10 mouse cellular contexts compared by ENCODE assay signal in the genomic region with DNA sequence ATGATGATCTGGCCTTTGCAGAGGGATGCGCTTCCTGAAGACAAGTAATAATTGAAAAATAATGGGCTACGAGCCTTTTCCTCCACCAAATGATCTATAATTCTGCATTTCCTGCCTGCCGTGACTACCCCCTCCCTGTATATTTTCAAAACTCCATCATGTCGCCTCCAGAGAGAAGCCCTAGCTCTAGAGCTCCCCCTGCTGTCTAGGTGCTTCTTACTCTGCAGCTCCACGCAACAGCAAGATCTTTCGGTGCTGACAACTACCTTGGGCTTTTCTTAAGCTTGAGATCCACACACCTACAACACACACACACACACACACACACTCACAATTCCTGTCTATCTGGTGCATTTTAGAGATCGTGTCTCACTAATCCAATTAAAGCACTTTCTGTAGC. TPM values are rescaled to one million over a fixed set of nuclear protein-coding genes. Genes with fewer than 3 reads are reported as not detected.
DNase-seq lines count a peak whose midpoint lies in the region; ATAC-seq and TF ChIP-seq lines count a peak whose summit lies in the region.
"Had no signal": no experiment of that assay in that cellular context is flagged by ENCODE, and none has a peak within 500 bp of the region (broad histone marks: within the 10 kb centered on the region; RNA-seq: fewer than 3 reads in every experiment).

No protein-coding gene starts in this region.

- no peaks in the 10 kb centered on the region for H3K9me3 ChIP-seq in hindbrain, postnatal 0 days (ENCODE audit: low read length)
- H3K9me3 ChIP-seq in hindbrain, embryonic 16.5 days (ENCODE audit: control insufficient read depth, low read length), result no peaks in the 10 kb centered on the region
- H3K9me3 ChIP-seq in ES-Bruce4 (replicated peaks; ENCODE audit: control insufficient read depth, insufficient read depth, low read length, poor library complexity, severe bottlenecking), result no peaks in the 10 kb centered on the region
- H3K9me3 ChIP-seq: neural tube, embryonic 13.5 days had no signal

- no peaks in the 10 kb centered on the region for H3K27me3 ChIP-seq in hindbrain, postnatal 0 days (ENCODE audit: insufficient read depth, low read length)
- no peaks in the 10 kb centered on the region for H3K27me3 ChIP-seq in hindbrain, embryonic 16.5 days (replicated peaks; ENCODE audit: control insufficient read depth, insufficient read depth, low read length)
- no peaks in the 10 kb centered on the region for H3K27me3 ChIP-seq in ES-Bruce4 (ENCODE audit: control insufficient read depth, insufficient read depth, low read length, poor library complexity, severe bottlenecking)
- H3K27me3 ChIP-seq: neural tube, embryonic 13.5 days had no signal

- H3K4me2 ChIP-seq in hindbrain, postnatal 0 days (ENCODE audit: low read depth, low read length), result no peak overlapping the region
- H3K4me2 ChIP-seq in hindbrain, embryonic 16.5 days (ENCODE audit: low read length), result no peak overlapping the region
- H3K4me2 ChIP-seq: neural tube, embryonic 13.5 days had no signal

- TF ChIP-seq POLR2A in ES-Bruce4 (IDR thresholded peaks at IDR 0.05; ENCODE audit: insufficient read depth, low read length), result no peak

- no peaks in the 10 kb centered on the region for H3K36me3 ChIP-seq in hindbrain, postnatal 0 days (ENCODE audit: insufficient read depth, low read length)
- no peaks in the 10 kb centered on the region for H3K36me3 ChIP-seq in hindbrain, embryonic 16.5 days (ENCODE audit: control insufficient read depth, insufficient read depth, low read length)
- no peaks in the 10 kb centered on the region for H3K36me3 ChIP-seq in ES-Bruce4 (ENCODE audit: control insufficient read depth, insufficient read depth, low read length, poor library complexity, severe bottlenecking)
- H3K36me3 ChIP-seq: neural tube, embryonic 13.5 days had no signal

- H3K27ac ChIP-seq in hindbrain, postnatal 0 days, result no peak overlapping the region; the same call in 1 of the 2 replicates
- H3K27ac ChIP-seq in hindbrain, embryonic 16.5 days (ENCODE audit: low read depth, low read length), result no peak overlapping the region
- H3K27ac ChIP-seq in ES-Bruce4 (ENCODE audit: insufficient read depth, low read length), result no peak overlapping the region
- H3K27ac ChIP-seq: neural tube, embryonic 13.5 days had no signal

- H3K4me1 ChIP-seq in hindbrain, postnatal 0 days (ENCODE audit: insufficient read depth, low read length), result no peaks in the 10 kb centered on the region
- no peaks in the 10 kb centered on the region for H3K4me1 ChIP-seq in hindbrain, embryonic 16.5 days (ENCODE audit: control insufficient read depth, insufficient read depth, low read depth, low read length)
- no peaks in the 10 kb centered on the region for H3K4me1 ChIP-seq in ES-Bruce4 (ENCODE audit: control insufficient read depth, insufficient read depth, low read length)
- H3K4me1 ChIP-seq: neural tube, embryonic 13.5 days had no signal

- ATAC-seq in hindbrain, postnatal 0 days, result no peak
- no peak for ATAC-seq in hindbrain, embryonic 16.5 days

- TF ChIP-seq CTCF in hindbrain, postnatal 0 days (IDR thresholded peaks at IDR 0.05; ENCODE audit: low read depth), result peak; percentile 66
- peak; percentile 53 for TF ChIP-seq CTCF in ES-Bruce4 (IDR thresholded peaks at IDR 0.05; ENCODE audit: low read depth, low read length)

- H3K9ac ChIP-seq in hindbrain, postnatal 0 days (replicated peaks; ENCODE audit: low read length), result no peak overlapping the region
- H3K9ac ChIP-seq in hindbrain, embryonic 16.5 days (ENCODE audit: low read depth, low read length), result no peak overlapping the region
- H3K9ac ChIP-seq in ES-Bruce4 (ENCODE audit: low read depth, poor library complexity, severe bottlenecking), result no peak overlapping the region
- H3K9ac ChIP-seq: neural tube, embryonic 13.5 days had no signal

- 59% methylated on average over 7 of the region's 7 CpGs for WGBS in hindbrain, postnatal 0 days
- 58% methylated on average over 7 of the region's 7 CpGs for WGBS in hindbrain, embryonic 16.5 days

- H3K4me3 ChIP-seq in hindbrain, postnatal 0 days (ENCODE audit: low read length), result no peak overlapping the region
- no peak overlapping the region for H3K4me3 ChIP-seq in hindbrain, embryonic 16.5 days (ENCODE audit: low read length)
- H3K4me3 ChIP-seq in ES-Bruce4 (ENCODE audit: low read depth, low read length), result no peak overlapping the region
- H3K4me3 ChIP-seq: erythroblast, embryonic 14.5 days; neural tube, embryonic 13.5 days had no signal

- peak; percentile 66 for DNase-seq in hindbrain, postnatal 0 days (ENCODE audit: low spot score)
- DNase-seq in c-Kit-negative CD71-positive TER-119-positive erythroid progenitor cells, embryonic 14.5 days (ENCODE audit: low read depth, low spot score), result peak; percentile 8
- DNase-seq in gastrocnemius, postnatal 25 days, result peak; percentile 19
- peak; percentile 77 to 86 for DNase-seq in left cerebral cortex, adult 18-20 months (ENCODE audit: low spot score in 2 of 2)
- DNase-seq in natural killer cell, adult 2 months (ENCODE audit: low spot score in 2 of 2), result peak; percentile 19 to 57
- DNase-seq in thymus, postnatal 14 days, result peak; percentile 74

- no peak for TF ChIP-seq EP300 in ES-Bruce4 (IDR thresholded peaks at IDR 0.05; ENCODE audit: insufficient read depth, low read depth, low read length)

RNA-seq across cellular contexts. Expression of gene Enkur, which starts 17.6 kb away (rescaled TPM):
- 0.68 and 1.8 TPM in 2 replicates for total RNA-seq in hindbrain, postnatal 0 days (2014; rRNA removed)
- polyA plus RNA-seq in hindbrain, postnatal 0 days (2015; fragmentation: Nextera tagmentation; extraction: Ambion mirVana), result 6.4 and 7.5 TPM in 2 replicates
- polyA plus RNA-seq in hindbrain, embryonic 16.5 days (2015; fragmentation: Nextera tagmentation; extraction: Ambion mirVana), result 4.6 and 5.3 TPM in 2 replicates
- 2.1 and 3.2 TPM in 2 replicates for polyA plus RNA-seq in ES-Bruce4 (2011; ENCODE audit: insufficient read depth, insufficient read length, low read depth, missing spikeins)
- total RNA-seq in gastrocnemius, postnatal 25 days (2021), result under 1 TPM; 0.31 to 0.96 TPM
- total RNA-seq in left cerebral cortex, adult 18-20 months (2021), result 1 to 10 TPM; 4.8 to 4.9 TPM
- polyA plus RNA-seq: erythroblast, embryonic 14.5 days had no signal

RNA-seq across cellular contexts. Expression of gene Thnsl1, which starts 17.9 kb away (rescaled TPM):
- total RNA-seq in hindbrain, postnatal 0 days (2014; rRNA removed), result 11.2 and 16.2 TPM in 2 replicates
- 15.6 and 17.5 TPM in 2 replicates for polyA plus RNA-seq in hindbrain, postnatal 0 days (2015; fragmentation: Nextera tagmentation; extraction: Ambion mirVana)
- polyA plus RNA-seq in hindbrain, embryonic 16.5 days (2015; fragmentation: Nextera tagmentation; extraction: Ambion mirVana), result 22.7 and 25.4 TPM in 2 replicates
- polyA plus RNA-seq in ES-Bruce4 (2011; ENCODE audit: insufficient read depth, insufficient read length, low read depth, missing spikeins), result 27.7 and 33.6 TPM in 2 replicates
- 1 to 10 TPM; 2.4 to 2.5 TPM for total RNA-seq in gastrocnemius, postnatal 25 days (2021)
- total RNA-seq in left cerebral cortex, adult 18-20 months (2021), result 10 to 100 TPM; 19.5 to 22.7 TPM
- polyA plus RNA-seq: erythroblast, embryonic 14.5 days had no signal

Comparison
In these comparisons a context has a peak if more than half of its experiments do, and no peak if none do; other contexts are left out.
1. DNase-seq: peak in every context shown above with its lines; median percentile 82 in left cerebral cortex, adult 18-20 months; 74 in thymus, postnatal 14 days; 66 in hindbrain, postnatal 0 days; 38 in natural killer cell, adult 2 months; 19 in gastrocnemius, postnatal 25 days; 8 in c-Kit-negative CD71-positive TER-119-positive erythroid progenitor cells, embryonic 14.5 days.